Mouse (Mus musculus) heart, embryonic 11.5 days (tissue): ENCODE results near the gene Dhrs7b. TPM values are rescaled to one million over a fixed set of nuclear protein-coding genes. Genes with fewer than 3 reads are reported as not detected.

ENCODE experiments used
- ATAC-seq: fragments of 200-750 bp; cut with Nextera tagmentation; replicated peaks from 2 replicates; pipeline ENCODE4 v1.8.0; 2017; ENCODE audit warnings: moderate library complexity; ENCODE audit not compliant: insufficient number of reproducible peaks, low FRiP score, low TSS enrichment
- H3K27ac ChIP-seq: fragments of 300-500 bp; sonication (generic); 2 replicates; pipeline ENCODE4 v1.5.1; 2014; ENCODE audit warnings: mild to moderate bottlenecking, low read depth, low read length
- H3K27me3 ChIP-seq: fragments of 300-500 bp; sonication (generic); 2 replicates; pipeline ENCODE4 v1.6.1; 2014; ENCODE audit warnings: mild to moderate bottlenecking, low read length, mixed read lengths; ENCODE audit not compliant: control insufficient read depth, insufficient read depth
- H3K36me3 ChIP-seq: fragments of 300-500 bp; sonication (generic); 2 replicates; pipeline ENCODE4 v1.6.1; 2014; ENCODE audit warnings: mild to moderate bottlenecking, low read length, moderate library complexity, mixed read lengths; ENCODE audit not compliant: control insufficient read depth, insufficient read depth
- H3K4me1 ChIP-seq: fragments of 300-500 bp; sonication (generic); 2 replicates; pipeline ENCODE4 v1.6.1; 2014; ENCODE audit warnings: low read length; ENCODE audit not compliant: control insufficient read depth, insufficient read depth
- H3K4me2 ChIP-seq: fragments of 300-500 bp; sonication (generic); 2 replicates; pipeline ENCODE4 v1.6.1; 2014; ENCODE audit warnings: mild to moderate bottlenecking, moderate library complexity
- H3K4me3 ChIP-seq: fragments of 300-500 bp; sonication (generic); 2 replicates; pipeline ENCODE4 v1.5.1; 2014; ENCODE audit warnings: low read depth, low read length
- H3K9ac ChIP-seq: fragments of 300-500 bp; sonication (generic); 2 replicates; pipeline ENCODE4 v1.6.1; 2014; ENCODE audit warnings: mild to moderate bottlenecking, low read depth, low read length, moderate library complexity
- H3K9me3 ChIP-seq: fragments of 300-500 bp; sonication (generic); replicated peaks from 2 replicates; pipeline ENCODE4 v1.6.1; 2016; ENCODE audit warnings: low read length; ENCODE audit not compliant: control insufficient read depth
- WGBS: fragments of 180-500 bp; shearing (Covaris S2); extraction: QIAGEN DNeasy Blood & Tissue Kit; methylation state at CpG from one replicate; pipeline ENCODE4 v1.1.7; 2014; ENCODE audit not compliant: insufficient replicate concordance; 5-methylcytosine and 5-hydroxymethylcytosine counted together
- polyA plus RNA-seq: library from polyadenylated mRNA; unstranded; fragments of >200 nt; fragmentation: Nextera tagmentation; extraction: Ambion mirVana; gene quantifications from 2 replicates; pipeline ENCODE4 v1.2.1, GENCODE M21; 2014

Gene Dhrs7b
- polyA plus RNA-seq, 1 experiment from 2014 or later: 31.8 TPM

DNA sequence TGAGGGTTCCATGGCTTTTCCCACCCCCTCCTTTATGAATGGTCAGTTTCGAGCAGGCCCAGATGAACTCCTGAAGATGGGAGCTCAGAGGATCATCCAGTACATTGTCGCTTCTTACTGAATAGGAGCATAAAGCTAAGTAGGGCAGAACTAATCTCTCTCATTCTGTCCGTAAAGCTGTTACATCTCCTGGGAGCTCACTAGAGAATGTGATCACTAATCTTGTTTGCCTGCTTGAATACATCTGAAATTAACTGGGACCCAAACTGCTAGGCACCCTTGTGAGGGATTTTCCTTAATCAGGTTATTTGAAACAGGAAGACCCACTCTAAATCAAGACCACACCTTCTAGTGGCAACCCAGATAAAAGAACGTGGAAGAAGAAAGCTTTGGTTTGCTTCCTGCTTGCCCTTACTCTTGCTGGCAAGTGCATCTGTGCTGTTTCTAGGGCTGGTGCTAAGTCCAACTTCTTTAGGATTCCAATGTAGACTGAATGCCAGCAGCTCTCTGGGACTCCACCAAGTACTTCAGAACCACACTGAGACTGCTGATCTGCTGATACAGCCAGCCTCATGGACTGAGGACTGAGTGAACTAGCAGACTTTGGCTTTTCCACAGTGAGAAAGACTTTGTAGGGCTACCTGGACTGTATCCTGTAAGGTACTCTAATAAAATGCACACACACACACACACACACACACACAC lies 3.0 kb upstream of the Dhrs7b start:
- no peak overlapping the region for H3K27ac ChIP-seq
- no peak overlapping the region for H3K4me2 ChIP-seq
- H3K4me1 ChIP-seq: peaks cover 6% of the 10 kb centered on the region; the same call in 1 of the 2 replicates
- 64% methylated on average over 4 of the region's 4 CpGs for WGBS
- no peaks in the 10 kb centered on the region for H3K9me3 ChIP-seq
- H3K27me3 ChIP-seq: no peaks in the 10 kb centered on the region
- no peak for ATAC-seq
- no peak overlapping the region for H3K9ac ChIP-seq
- no peaks in the 10 kb centered on the region for H3K36me3 ChIP-seq
- H3K4me3 ChIP-seq: no peak overlapping the region

- no peak overlapping the region for H3K27ac ChIP-seq
- no peak for ATAC-seq
- H3K9ac ChIP-seq: no peak overlapping the region
- no peaks in the 10 kb centered on the region for H3K9me3 ChIP-seq
- H3K4me2 ChIP-seq: no peak overlapping the region
- H3K27me3 ChIP-seq: no peaks in the 10 kb centered on the region
- H3K36me3 ChIP-seq: no peaks in the 10 kb centered on the region
- peaks cover 6% of the 10 kb centered on the region; the same call in 1 of the 2 replicates for H3K4me1 ChIP-seq
- 29% methylated on average over 2 of the region's 2 CpGs for WGBS
- no peak overlapping the region for H3K4me3 ChIP-seq
Measured at GRCm38 (mm10) chr11:60828903-60829302, 1.5 kb upstream of the Dhrs7b start.

DNA sequence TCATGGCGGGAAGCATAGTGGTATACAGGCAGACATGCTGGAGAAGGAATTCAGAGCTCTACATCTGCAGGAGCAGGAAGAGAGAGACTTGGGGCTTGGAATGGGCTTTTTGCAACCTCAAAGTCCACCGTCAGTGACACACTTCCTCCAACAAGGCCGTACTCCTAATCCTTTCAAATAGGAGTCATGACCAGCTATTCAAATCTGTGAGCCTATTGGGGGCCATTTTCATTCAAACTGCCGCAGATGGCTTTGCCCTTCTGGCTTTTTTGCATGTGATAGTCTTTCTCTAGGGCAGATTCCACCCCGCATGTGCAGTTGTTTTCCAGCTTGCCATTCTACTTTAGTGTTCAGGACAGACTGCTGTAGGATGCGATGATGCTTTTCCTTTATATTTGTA lies 6.5 kb downstream of the Dhrs7b start:
- no peak for ATAC-seq
- Histone ChIP-seq H3K36me3 (no peaks in the 10 kb centered on the region), H3K4me2 (no peak overlapping the region), H3K27ac (no peak overlapping the region), H3K9me3 (no peaks in the 10 kb centered on the region), H3K9ac (no peak overlapping the region), H3K27me3 (no peaks in the 10 kb centered on the region), H3K4me3 (no peak overlapping the region), H3K4me1 (no peaks in the 10 kb centered on the region)
- WGBS: 94% methylated on average over 6 of the region's 6 CpGs

DNA sequence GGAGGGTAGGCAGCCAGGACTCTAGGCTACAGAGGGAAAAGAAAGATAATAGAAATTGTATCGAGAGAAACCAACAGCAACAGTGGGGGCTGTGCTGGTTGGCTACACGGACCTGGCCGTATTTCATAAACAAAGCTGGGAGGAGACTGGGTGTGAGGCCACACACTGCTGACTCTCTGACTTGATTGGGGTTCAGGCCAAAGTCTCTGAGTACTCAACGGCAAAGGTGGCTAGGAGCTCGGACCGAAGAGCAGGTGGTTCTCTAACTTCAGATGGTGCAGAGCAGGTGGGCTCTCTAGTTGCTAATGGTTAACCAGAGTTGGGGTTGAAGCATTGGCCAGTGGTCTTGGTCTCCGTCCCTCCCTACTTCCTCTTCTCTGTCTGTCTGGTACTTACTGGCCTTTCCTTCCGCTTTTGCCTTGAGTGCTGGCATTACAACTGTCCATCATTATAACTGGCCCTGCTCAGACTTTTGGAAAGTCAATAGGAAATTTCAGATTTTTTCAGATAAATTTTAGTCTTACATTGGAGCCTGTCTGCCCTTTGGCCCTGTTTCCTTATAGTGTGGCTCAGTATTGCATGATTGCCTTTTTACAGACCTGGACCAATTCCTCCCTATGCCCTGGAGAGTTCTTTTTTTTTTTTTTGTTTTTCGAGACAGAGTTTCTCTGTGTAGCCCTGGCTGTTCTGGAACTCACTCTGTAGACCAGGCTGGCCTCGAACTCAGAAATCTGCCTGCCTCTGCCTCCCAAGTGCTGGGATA lies 7.4 kb downstream of the Dhrs7b start:
- no peak overlapping the region for H3K9ac ChIP-seq
- H3K27ac ChIP-seq: no peak overlapping the region
- no peak for ATAC-seq

DNA sequence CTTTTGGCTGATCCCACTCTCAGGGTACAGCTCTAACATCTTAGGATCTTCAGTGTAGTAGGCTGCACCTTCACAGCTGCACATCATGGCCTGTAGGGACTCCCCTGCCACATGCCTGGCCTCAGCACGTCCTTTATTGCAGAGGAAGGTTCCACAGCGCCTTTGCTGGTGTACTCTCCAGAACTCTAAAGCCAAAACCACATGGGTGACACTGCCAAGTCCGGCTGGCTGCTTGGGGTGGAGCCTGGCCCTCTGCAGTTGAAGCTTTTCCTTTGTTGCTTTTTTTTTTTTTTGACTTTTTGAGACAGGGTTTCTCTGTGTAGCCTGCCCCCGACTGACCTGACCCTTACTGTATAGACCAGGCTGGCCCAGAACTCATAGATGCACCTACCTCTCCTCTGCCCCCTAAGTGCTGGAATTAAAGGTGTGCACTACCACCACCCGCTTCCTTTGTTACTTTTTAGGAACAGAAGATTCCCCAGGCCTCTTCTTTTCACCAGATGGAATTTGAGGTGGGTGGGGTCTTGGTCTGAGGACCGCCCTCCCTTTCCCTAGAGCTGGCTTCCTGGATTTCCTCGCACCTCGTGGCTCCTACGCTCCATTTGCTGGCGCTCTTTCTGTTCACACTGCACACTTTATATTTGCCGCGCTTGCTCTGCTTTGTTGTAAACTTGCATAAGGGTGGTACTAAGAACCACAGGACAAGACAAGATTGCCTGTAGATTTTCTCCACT lies 11.2 kb downstream of the Dhrs7b start:
- no peak overlapping the region for H3K4me3 ChIP-seq
- 78% methylated on average over 12 of the region's 12 CpGs for WGBS
- ATAC-seq: no peak
- no peaks in the 10 kb centered on the region for H3K9me3 ChIP-seq
- H3K9ac ChIP-seq: no peak overlapping the region
- H3K36me3 ChIP-seq: 0 out of 2 replicates have a peak, but pooled peaks cover 2% of the 10 kb centered on the region
- H3K4me1 ChIP-seq: no peaks in the 10 kb centered on the region
- no peak overlapping the region for H3K4me2 ChIP-seq
- H3K27ac ChIP-seq: no peak overlapping the region
- H3K27me3 ChIP-seq: no peaks in the 10 kb centered on the region

More for the DNA sequence above, 7.4 kb downstream of the Dhrs7b start:
- no peaks in the 10 kb centered on the region for H3K27me3 ChIP-seq
- no peak overlapping the region for H3K4me3 ChIP-seq
- H3K4me1 ChIP-seq: no peaks in the 10 kb centered on the region
- H3K9me3 ChIP-seq: no peaks in the 10 kb centered on the region
- WGBS: 91% methylated on average over 10 of the region's 10 CpGs
- H3K36me3 ChIP-seq: no peaks in the 10 kb centered on the region
- no peak overlapping the region for H3K4me2 ChIP-seq

DNA sequence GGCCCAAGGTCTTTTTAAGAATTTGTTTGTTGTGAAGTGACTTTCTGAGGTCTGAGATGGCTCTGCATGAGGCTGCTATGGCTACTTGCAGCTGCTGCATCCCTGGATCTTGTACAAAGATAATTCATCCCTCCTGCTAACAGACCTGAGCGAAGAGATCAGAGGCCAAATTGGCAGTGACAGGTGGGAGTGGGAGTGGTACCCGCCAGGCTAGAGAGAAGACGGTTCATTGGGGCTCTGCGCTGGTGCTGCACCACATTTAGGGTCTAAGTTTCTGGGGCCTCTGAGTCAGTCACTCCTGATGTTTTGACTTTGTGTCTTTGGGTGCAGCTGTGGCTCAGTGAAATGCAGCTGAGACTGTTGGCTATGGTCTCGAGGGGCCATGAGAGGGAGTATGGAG lies 13.0 kb downstream of the Dhrs7b start:
- ATAC-seq: no peak
- Histone ChIP-seq H3K27me3 (no peaks in the 10 kb centered on the region), H3K36me3 (0 out of 2 replicates have a peak, but pooled peaks cover 5% of the 10 kb centered on the region), H3K9ac (no peak overlapping the region), H3K4me1 (no peaks in the 10 kb centered on the region), H3K27ac (no peak overlapping the region), H3K4me3 (no peak overlapping the region), H3K4me2 (no peak overlapping the region), H3K9me3 (no peaks in the 10 kb centered on the region)
- 83% methylated on average over 5 of the region's 5 CpGs for WGBS

DNA sequence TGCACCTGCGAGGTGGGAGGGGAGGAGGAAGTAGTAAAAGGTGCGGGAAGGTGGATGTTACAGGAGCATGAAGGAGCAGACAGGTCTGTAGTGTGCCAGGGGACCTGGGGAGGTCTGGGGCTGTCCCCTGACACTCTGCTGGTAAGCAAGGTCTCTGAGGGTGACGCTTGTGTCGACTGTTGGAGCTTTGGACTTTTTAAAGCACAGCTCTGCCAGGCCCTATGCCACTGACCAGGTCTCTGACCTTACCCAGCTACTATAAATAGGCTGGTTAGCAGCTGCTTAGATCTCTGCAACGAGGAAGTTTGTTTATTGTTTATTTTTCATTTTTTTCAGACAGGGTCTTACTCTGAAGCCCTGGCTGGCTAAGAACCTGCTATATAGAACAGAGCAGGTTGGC lies 15.0 kb downstream of the Dhrs7b start:
- 81% methylated on average over 5 of the region's 5 CpGs for WGBS
- H3K27me3 ChIP-seq: no peaks in the 10 kb centered on the region
- H3K27ac ChIP-seq: no peak overlapping the region
- no peak overlapping the region for H3K4me2 ChIP-seq
- no peak overlapping the region for H3K4me3 ChIP-seq
- no peaks in the 10 kb centered on the region for H3K4me1 ChIP-seq
- H3K9ac ChIP-seq: no peak overlapping the region
- H3K36me3 ChIP-seq: peaks cover 8% of the 10 kb centered on the region
- ATAC-seq: no peak
- no peaks in the 10 kb centered on the region for H3K9me3 ChIP-seq

DNA sequence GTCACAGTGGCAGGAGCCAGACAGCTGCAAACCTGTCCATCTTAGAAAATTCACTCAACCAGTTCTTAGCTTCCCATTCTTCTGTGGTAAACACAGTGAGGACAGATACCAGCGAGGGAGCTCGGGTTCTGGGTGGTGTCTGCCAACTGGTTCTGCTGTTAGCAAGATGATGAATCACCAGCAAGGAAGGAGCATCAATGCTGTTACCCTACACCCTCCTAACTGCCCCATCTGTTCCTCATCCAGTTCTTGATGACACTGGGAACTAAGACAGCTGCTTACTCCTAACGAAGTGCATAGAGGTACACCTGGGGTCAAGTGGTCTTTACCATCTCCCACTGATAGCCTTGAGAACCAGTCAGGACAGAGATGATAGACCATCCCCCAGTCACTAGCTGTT lies 26.2 kb downstream of the Dhrs7b start:
- Histone ChIP-seq H3K27ac (no peak overlapping the region), H3K9ac (no peak overlapping the region), H3K4me3 (no peak overlapping the region), H3K27me3 (no peaks in the 10 kb centered on the region), H3K4me2 (no peak overlapping the region), H3K4me1 (no peaks in the 10 kb centered on the region), H3K9me3 (no peaks in the 10 kb centered on the region), H3K36me3 (peaks cover 10% of the 10 kb centered on the region)
- ATAC-seq: no peak
- WGBS: 68% methylated on average over 3 of the region's 3 CpGs
